Mouse (Mus musculus) liver, adult (tissue): ENCODE measurements around the gene Ddx10.

Experiments used
- GATA4 ChIP-seq: IDR thresholded peaks from 2 replicates; pipeline ENCODE4 v1.6.1; 2014; ENCODE audit warnings: mild to moderate bottlenecking, low read length; ENCODE audit not compliant: insufficient replicate concordance

The Ddx10 gene

DNA sequence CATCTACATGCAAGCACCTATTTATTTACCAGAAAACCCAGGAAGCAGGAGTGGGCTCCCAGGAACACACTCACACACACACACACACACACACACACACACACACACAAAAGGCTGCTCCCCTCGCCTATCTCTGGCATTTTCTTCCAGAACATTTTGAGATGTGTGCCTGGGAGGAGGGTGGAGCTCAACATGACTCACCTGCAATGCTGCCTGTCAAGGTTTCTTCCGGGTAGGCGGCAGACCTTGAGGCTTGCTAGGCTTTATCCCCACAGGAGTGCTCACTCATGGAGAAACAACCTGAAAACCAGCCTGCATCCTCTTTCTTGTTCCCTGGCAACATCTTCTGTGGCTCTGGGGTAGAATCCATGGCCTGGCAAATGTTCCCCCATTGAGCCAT lies 171.9 kb downstream of the Ddx10 start:
- no peak for TF ChIP-seq GATA4

DNA sequence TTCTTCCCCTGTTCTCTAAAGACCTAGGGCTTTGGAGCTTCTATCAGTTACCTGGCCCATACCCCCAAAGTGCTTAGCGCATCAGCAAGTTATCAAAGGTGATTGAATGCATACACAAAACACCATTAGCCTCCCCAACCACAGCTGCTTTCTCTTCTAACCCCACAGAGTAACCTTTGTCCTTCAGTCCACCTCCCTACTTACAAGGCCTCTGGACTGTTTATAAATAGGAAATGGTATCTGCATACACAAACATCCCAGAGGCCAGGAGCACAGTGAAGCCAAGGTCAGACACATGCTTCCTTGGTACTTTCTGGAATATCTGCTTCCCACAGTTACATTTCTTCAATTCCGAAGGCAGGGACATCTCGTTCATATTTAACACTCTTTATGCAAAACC lies 173.4 kb downstream of the Ddx10 start:
- no peak for TF ChIP-seq GATA4

DNA sequence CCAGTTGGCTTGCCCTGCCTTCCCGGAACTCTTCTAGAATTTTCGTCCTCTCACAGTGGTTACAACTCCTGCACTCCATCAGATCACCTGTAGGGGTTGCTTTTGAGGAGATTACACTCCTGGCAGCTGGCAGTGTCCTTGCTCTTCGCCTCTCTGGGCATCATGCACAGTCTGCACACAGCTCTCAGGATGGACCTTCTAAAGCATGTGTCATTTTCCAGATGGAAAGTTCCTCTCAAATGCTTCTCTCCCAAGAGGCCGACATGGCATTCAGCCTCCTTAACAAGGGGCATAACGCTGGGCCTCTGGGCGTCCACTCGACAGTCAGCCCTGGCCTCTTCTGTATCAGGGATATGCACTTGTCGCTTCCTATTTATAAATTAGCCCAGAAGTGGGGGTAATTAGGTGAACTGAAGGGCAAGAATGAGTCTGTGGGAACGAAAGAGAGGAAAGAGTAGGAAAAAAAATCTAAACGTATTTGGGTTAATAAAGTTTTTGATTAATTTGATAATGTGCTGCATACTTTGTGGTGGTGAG lies 174.2 kb downstream of the Ddx10 start:
- TF ChIP-seq GATA4 = no peak

GRCm38 (mm10) chr9:53072088-53072487 lies 175.8 kb downstream of the Ddx10 start:
- no peak for TF ChIP-seq GATA4

GRCm38 (mm10) chr9:53070875-53071524 lies 176.9 kb downstream of the Ddx10 start:
- no peak for TF ChIP-seq GATA4

- TF ChIP-seq GATA4 = no peak
Measured at GRCm38 (mm10) chr9:53068166-53068565, 179.7 kb downstream of the Ddx10 start.

- TF ChIP-seq GATA4 = no peak
Measured at GRCm38 (mm10) chr9:53066428-53066827, 181.4 kb downstream of the Ddx10 start.

- TF ChIP-seq GATA4 = no peak
Measured at GRCm38 (mm10) chr9:53065028-53065427, 182.8 kb downstream of the Ddx10 start.

GRCm38 (mm10) chr9:53064531-53064930 lies 183.3 kb downstream of the Ddx10 start:
- no peak for TF ChIP-seq GATA4

DNA sequence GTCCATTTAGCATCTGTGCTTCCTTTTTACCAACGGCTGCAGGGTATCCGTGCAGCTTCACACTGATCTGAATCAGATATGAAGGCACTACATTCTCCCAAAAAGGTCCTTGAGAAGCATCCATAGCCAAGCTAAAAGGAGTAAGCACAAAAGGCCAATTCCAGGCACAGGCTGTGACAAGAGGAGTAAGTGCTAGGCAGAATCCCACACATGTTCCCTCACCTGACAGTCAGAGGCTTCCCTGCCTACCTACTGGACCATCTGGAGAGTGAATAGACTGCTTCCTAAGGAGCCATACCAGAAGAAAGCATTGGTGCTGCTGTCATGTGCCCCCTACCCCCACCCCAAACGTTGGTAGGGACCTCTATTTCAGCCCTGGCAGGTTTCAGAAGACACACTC lies 192.5 kb downstream of the Ddx10 start:
- TF ChIP-seq GATA4 = no peak
